Mouse (Mus musculus) CD4-positive, CD25-positive, alpha-beta regulatory T cell, adult 2 months (primary cell): ENCODE data around the gene Wfs1.
"Not testable (repeated sequence)": the region's sequence is repeated elsewhere in the genome, so short reads cannot be mapped to it uniquely, and the experiment has no call there.

Source experiments
- DNase-seq: peaks from one replicate; pipeline ENCODE4 v3.0.0-alpha.2; 2012; ENCODE audit warnings: low read depth, low spot score

The Wfs1 gene

DNA sequence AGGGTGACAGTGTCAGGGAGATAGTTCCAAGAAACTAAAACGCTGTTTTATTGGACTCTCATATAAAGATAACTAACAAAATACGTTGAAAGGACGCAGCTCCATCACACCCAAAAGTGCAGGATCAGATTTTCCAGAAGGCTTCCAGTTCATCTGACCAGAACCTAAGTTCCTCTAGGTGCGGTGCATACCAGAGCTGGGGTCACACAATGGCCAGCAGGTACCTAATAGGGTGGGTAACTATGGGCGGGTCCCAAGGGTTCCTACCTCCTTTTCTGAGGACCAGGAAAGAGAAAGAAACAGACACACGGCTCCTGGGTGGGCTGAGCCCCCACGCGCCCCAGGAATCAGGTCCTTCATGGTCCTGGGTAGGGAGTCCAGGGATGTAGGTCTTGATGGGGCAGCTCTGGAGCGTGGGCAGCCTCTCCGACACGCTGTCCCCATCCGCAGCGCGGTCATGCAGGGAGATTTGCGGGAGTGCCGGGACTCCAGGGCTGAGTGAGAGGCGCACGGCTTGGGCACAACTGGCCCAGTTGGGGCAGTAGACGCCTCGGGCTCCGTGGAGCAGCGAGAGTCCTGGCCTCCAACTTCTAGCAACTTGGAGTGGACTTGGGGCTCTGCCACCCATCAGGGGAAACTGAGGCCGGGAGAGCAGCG, 753 bp downstream of the Wfs1 start:
- DNase-seq: no peak

GRCm38 (mm10) chr5:36986617-36987016, 2.4 kb downstream of the Wfs1 start:
- no peak for DNase-seq

GRCm38 (mm10) chr5:36982271-36982670, 6.7 kb downstream of the Wfs1 start:
- DNase-seq: no peak

GRCm38 (mm10) chr5:36979631-36980030, 9.4 kb downstream of the Wfs1 start:
- DNase-seq: no peak

GRCm38 (mm10) chr5:36979001-36979400, 10.0 kb downstream of the Wfs1 start:
- DNase-seq: no peak

DNA sequence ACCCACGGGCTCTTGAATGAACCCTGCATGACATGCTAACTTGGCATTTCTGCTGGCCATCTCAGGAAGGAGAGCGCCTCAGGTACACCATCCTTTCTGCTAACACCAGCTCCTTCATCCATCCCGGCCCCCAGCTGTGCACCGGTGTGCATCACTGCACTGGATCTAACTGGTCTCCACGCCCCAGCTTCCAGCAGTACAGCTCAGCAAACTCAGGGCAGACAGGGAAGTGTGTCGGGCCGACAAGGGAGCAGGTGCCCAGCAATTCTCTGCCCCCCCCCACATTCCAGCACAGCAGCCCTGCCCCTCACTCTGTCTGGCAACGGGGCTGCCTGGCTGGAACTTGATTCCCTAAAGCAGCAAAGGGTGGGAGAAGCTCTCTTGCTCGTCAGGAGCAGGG, 11.2 kb downstream of the Wfs1 start:
- no peak for DNase-seq

DNA sequence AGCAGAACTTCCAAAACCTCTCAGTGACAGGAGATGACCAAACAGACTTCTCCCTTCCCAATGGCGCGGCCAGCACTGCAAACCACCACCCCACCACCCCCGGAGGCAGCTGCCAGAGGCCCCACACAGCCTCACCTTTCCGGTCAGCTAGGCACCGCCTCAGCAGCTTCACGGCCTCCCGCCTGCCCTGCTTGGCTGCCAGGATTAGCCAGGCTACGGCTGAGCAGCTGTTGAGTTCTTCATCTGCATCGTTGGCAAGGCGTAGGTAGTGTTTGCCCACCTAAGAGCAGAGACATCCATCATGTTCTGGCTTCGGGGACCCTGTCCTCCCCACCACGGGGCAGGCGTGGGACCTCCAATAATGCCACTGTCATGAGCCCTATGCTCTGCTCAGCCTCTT, 13.7 kb downstream of the Wfs1 start:
- DNase-seq: no peak

GRCm38 (mm10) chr5:36971587-36971986, 17.4 kb downstream of the Wfs1 start:
- DNase-seq: no peak

- no peak for DNase-seq
Measured at GRCm38 (mm10) chr5:36960501-36960900, 28.5 kb downstream of the Wfs1 start.

DNA sequence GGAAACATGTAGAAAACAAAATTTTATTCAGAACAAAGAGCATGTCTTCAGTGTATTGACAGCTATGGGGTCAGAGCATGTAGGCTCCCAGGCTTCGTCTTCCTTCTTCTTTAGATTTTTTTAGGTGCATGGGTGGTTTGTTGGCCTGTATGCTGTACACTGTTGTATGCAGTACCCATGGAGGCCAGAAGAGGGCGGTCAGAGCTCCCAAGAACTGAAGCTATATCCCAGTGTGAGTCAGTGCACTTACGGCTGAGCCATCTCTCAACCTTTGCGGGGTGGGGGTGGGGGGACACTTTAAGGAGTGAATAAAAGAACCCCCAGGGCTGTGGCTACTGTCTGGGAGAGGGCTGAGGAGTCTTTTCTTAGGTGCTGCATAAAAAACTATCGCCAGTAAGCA, 30.2 kb downstream of the Wfs1 start:
- peak; percentile 78 for DNase-seq

- peak; percentile 59 for DNase-seq
Measured at GRCm38 (mm10) chr5:36955366-36955765, 33.6 kb downstream of the Wfs1 start.

- DNase-seq: no peak
Measured at GRCm38 (mm10) chr5:36952311-36952710, 36.7 kb downstream of the Wfs1 start.

GRCm38 (mm10) chr5:36950871-36951270, 38.1 kb downstream of the Wfs1 start:
- peak; percentile 57 for DNase-seq

GRCm38 (mm10) chr5:36948831-36949230, 40.2 kb downstream of the Wfs1 start:
- DNase-seq: peak; percentile 85

GRCm38 (mm10) chr5:36946445-36946844, 42.6 kb downstream of the Wfs1 start:
- peak; percentile 85 for DNase-seq

GRCm38 (mm10) chr5:36945713-36946112, 43.3 kb downstream of the Wfs1 start:
- DNase-seq: no peak

DNA sequence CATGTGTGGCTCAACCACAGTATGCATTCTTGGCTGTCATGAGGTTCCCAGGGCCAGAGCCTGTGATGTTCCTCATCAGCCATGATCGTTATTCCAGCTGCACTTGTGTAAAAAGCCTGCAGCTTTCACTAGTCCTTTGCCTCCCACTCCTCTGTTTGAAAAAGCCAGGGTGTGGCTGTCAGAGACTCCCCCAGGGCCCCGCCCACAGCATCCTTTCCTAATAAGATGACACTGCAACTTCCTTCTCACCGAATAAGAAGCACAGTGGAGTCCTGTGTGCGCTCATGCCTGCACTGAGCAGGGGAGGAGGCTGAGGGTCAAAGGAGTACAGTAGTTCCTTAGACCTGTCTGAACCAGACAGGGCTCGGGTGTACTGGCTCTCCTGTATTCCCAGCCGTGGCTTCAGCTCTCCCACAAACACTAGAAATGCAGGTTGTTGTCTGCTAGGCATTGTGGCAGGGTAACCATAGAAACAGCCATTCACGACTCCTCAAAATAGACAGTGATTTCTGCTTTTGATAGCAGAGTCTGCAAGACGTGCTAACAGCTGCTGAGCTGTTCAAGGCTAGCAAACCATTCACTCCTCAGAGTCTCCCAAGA, 43.8 kb downstream of the Wfs1 start:
- no peak for DNase-seq

- DNase-seq: no peak
Measured at GRCm38 (mm10) chr5:36944552-36944951, 44.5 kb downstream of the Wfs1 start.

GRCm38 (mm10) chr5:36942446-36942845, 46.6 kb downstream of the Wfs1 start:
- DNase-seq: no peak

DNA sequence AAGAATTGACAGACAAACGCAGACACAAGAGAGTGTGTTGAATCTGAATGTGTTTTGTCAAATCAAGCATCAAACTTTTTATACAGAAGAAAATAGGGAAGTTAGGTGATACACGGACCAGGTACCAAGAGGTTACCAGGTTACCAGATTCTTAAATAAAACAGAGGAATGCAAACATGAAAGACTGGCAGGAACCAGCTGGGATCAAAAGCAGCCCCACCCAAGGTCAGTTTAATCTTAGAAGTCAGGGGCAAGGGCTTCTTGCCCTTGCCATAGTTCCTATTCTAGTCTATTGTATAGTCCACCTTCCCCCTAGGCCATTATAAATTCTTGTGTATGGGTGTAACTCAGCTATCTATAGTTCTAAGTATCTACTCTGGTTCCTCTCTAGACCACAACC, 50.0 kb downstream of the Wfs1 start:
- DNase-seq: not testable (repeated sequence)

DNA sequence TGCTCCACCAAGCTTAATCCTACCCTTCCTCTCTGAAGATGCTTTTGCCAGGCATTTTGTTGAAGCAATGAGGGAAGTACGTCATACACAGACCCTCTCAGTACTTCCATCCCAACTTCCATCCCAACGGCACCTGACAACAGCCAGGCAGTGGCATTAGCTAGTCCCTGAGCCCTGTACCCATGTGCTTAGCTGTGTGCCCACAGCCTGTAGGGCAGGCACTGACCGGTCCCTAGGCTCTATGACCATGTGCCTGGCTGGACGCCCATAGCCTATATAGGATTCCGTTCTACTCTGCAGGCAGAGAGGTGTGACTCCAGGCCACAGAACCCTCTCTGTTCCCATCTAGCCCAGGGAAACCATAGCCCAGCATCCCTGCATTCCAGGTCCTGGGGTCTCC, 51.0 kb downstream of the Wfs1 start:
- DNase-seq: no peak

DNA sequence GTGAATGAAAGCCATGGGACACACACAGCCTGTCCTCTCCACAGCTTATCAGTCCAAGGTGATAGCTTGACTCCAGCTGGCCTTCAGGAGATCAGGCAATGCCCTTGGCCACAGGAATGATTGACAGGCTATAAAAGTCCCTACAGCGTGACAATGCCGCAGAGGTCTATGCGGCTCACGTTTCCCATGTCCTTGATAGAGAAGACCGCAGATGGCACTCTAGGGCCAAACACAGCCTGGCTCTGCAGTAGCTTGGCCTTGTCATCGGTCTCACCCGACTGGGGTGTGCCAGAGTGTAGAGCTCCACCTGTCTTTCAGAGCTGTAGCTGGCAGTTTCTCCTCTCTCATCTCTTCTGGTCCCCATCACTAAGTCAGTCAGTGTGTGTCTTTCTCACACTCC, 52.5 kb downstream of the Wfs1 start:
- DNase-seq: no peak
